Mouse (Mus musculus): ENCODE measurements around the gene Atp1b2. TPM values are rescaled to one million over a fixed set of nuclear protein-coding genes. Genes with fewer than 3 reads are reported as not detected.

The Atp1b2 gene
- total RNA-seq, 2 experiments from 2014 or later: 74.6 to 83.4 TPM

DNA sequence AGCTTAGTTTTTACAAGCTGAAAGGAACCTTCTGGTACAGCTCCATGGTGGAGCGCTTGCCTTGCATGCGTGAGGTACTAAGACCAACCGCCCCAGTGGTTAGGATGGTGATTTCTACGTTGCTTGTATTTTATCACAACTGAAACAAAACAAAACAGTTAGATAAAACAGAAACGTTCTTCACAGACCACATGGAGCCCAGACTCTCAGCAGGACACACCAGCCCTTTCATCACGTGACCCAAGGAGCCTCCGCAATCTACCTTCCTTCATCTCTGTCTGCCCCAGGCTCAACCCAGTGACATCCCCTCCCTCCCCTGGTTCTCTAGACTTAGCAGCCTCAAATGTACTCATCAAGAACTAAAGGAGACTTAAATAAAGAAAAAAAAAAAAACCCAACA, 3.7 kb upstream of the Atp1b2 start:
- no peak for DNase-seq (ENCODE audit: low spot score in 2 of 2)

DNA sequence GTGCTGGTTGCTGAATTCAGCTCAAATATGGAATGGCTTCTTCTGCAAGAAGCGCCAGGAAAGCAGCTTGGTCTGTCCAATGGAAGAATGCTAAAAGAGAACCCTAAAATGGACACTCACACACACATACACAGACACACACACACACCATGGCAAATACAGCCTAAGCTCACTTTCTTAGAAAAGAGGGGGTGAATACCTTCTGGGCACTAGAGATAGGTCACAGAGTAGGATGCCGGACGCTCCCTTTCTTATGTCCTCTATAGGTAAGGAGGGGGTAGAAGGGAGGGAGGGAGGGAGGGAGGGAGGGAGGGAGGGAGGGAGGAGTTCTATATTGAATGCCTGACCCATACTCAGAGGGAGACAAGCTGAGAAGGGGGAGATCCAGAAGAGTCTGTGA, 2.8 kb upstream of the Atp1b2 start:
- DNase-seq (ENCODE audit: low spot score in 2 of 2): no peak

DNA sequence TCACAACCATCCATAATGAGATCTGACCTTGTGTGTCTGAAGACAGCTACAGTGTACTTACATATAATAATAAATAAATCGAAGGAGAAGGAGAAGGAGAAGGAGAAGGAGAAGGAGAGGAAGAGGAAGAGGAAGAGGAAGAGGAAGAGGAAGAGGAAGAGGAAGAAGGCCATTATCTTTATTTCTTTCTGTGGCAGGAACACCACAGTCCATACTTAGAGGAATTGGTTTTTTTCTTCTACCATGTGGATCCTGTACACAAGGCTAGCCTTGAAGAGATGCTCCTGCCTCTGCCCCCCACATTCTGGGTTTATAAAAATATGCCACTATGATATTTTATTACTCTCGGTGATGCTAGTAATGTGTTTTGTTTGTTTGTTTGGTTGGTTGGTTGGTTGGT, 1.1 kb upstream of the Atp1b2 start:
- DNase-seq (ENCODE audit: low spot score in 2 of 2): no peak

DNA sequence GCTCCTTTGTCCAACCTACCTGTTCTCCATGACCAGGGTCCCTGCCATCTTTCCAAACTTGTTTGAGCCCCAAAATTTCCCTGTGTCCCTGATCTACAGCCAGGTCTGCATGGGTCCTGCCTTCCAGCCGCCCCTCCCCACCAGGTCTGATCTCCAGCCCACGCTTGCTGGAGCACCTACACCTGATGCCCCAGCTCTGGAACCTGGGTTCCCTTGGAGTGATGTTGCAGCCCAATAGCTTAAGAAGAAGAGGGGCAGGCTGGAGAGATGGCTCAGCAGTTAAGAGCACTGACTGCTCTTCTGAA, 701 bp upstream of the Atp1b2 start:
- DNase-seq (ENCODE audit: low spot score in 2 of 2): no peak

DNA sequence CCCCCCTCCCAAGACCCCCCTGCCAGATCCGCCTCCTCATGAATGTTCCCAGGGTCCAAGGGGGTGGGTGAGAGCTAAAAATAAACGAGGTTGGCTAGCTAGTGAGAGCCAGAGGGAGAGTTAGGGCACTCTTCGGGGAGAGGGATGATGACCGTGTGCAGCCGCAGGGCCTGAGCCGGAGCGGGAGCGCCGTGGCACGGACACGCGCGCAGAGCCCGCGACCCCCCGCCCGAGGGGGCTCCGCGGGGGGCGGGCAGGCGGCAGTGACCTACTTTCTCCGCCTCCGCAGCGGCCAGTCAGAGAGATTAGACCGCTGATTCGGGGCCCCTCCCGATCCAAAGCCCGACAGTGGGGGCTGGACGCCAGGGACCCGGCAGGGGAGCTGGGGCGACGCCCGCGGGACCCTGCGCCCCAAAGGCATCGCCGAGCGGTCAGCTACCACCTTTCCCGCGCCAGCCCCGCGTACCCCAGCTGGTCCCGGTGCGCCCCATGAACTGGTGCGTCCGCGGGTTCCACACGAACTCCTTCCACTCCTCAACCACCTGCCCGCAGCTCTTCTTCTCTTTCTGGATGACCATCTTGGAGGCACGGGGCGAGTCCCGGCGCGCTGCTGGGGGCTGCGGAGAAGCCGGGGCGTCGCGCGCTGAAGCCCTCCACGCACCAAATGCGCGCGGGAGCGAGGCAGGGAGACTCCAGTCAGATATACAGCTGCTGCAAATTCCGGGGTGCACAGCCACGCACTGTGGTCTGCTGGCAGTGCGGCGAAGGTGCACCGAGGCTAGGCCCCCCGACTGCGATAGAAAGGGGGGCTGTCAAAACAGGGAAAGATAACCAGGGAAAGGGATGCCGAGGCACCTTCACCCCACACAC, 712 bp downstream of the Atp1b2 start:
- DNase-seq (ENCODE audit: low spot score in 2 of 2): no peak

DNA sequence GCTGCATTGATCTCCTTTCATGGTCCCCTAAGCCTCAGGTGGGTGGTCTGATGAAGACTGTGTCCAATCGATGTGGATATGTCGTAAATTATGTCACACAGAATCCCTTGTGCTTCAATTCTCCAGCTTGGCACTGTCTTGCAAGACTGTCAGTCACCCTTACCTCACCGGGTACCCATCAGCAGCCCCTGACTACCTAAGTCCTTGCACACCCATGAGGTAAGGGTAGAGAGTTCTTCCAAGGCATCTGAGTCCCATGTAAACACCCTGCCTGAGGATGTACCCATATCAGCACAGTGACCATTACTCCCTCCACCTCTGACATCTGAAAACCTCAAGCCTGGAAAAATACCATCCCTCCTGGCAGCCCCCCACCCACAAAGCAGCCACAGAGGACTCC, 1.4 kb downstream of the Atp1b2 start:
- DNase-seq (ENCODE audit: low spot score in 2 of 2): no peak

DNA sequence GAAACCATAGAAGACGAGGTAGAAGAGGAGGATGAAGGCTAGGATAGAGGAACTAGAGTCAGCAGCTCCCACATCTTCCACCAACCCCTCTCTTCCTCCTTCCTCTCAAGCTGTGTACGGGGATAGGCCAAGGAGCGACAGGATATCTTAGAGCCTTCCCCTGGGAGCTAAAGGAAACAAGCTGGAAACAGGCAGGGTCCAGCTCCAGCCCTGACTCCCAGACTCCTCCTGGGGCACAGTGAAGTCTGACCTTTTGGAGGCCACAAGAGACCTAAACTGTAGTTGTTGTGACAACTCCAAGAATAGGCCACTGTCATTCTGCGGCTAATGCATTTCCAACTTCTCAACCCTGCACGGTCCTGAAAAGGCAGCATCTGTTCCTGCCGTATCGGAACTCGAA, 2.2 kb downstream of the Atp1b2 start:
- no peak for DNase-seq (ENCODE audit: low spot score in 2 of 2)

DNA sequence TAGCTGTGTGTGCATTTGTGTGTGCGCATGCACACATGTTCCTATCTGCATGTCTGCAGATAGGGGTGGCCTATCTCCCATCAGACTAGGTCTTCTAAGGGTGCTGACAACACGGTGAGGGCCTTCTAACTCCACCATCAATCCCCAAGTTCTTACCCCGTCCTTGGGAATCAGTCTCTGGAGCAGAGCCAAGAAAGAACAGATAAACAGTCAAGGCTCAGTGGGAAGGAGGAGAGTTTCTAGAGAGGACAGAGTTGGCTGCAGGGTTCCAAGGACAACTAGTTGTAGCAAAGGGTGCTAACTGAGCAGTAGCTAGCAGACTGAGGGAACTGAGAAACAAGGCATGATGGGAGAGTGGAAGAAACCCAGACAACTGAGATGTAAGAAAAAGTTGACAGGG, 4.0 kb downstream of the Atp1b2 start:
- DNase-seq (ENCODE audit: low spot score in 2 of 2): no peak

DNA sequence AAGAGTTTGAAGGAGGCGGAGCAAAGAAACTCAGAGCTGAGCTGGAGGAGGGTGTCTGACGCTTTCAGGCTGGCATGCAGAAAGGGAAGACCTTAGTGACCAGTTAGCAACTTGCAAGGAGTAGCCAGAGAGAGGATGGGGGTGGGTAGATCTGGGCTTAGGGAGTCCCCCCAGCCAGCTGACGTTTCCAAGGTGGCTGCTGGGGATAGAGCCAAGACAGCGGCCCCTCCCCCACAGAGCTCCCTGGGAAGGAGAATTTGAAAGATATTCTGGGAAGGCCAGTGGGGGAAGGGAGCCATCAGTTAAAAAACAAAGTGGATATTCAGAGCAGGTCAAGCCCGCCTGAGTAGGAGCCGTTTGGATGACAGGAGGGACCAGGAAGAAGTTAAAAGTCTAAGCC, 5.6 kb downstream of the Atp1b2 start:
- DNase-seq (ENCODE audit: low spot score in 2 of 2): peak in 1 of 2 experiments; percentile 39

DNA sequence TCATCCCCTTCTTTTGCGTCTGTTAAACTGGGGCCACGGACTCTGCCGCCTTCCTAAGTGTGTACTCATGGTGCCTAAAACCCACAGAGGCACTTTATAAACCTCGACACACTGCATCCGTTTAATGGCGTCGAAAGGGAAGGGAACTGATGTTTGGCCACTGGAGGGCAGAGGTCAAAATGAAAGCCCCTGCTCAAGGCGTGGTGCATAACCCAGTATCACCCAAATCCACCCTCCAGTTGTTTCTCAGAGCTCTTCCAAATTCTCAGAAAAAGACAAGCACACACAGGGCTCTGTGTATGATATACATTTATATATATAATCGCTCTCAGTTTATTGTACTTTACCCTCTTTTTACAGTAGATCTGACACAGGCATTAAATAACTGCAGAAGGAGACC, 6.3 kb downstream of the Atp1b2 start:
- DNase-seq (ENCODE audit: low spot score in 2 of 2): no peak

DNA sequence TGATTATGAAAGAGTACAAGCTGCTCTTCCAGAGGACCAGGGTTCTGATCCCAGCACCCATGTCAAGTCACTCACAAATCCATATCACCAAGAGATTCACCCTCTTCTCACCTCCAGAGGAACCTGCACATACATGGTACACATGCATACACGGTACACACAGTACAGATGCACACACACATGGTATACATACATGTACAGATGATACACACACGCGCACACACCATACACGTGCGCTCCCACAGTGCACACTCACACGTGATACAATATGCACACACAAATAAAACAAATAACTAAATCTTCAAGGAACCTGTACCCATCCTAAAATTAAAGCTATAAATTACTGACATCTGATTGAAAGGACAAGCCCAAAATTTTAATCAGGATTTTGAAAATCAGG, 10.9 kb downstream of the Atp1b2 start:
- no peak for DNase-seq (ENCODE audit: low spot score in 2 of 2)

DNA sequence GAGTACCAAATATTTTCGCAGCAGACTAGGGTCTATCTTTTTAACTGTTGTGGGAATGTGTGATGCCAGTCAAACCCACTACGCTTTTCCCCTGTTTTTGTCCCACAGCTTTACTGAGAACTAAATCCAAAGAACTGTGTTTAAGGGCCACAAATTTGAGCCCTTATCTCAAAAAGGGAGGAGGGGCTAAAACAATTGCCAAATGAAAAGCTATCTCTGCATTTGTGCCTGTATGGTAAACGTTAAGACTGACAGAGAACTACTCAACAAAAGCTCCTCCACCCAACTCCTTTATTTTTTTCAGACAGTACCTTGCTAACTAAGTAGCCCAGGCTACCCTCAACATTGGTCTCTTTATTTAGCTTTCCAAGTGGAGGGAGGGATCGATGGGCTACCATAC, 12.9 kb downstream of the Atp1b2 start:
- no peak for DNase-seq (ENCODE audit: low spot score in 2 of 2)

DNA sequence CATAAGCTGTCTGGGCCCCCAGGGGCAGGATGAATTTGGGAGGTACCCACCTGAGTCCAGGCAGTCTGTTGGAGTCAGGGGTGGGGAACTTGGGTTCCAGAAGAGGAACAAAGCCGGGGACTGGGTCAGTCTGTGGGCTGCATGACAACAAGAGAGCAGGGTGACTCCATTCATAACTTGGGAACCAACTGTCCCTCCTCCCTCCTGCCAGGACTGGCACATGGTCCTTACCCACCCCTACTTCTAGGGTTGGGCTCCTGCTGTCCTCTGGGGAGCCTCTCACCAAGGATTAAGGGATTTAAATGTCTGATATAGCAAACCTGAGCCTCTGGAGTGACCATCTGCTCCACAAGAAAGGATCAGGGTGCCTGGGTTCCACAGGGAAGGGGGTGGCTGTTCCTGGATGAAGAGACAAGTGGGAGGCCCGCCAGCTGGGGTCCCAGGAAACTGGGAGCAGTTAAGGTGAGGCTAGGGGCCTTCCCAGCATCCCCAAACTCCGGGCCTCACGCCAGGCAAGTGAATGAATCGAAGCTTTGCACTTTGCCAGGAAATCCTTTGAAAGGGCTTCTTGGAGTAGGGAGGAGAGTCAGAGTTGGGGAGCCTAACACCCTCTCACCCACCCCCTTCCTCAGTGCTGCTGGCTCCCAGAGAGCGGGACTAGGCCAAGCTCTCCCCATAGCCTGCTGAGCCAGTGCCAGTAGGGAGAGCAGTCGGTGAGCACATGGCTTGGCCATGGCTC, 13.7 kb downstream of the Atp1b2 start:
- no peak for DNase-seq (ENCODE audit: low spot score in 2 of 2)

DNA sequence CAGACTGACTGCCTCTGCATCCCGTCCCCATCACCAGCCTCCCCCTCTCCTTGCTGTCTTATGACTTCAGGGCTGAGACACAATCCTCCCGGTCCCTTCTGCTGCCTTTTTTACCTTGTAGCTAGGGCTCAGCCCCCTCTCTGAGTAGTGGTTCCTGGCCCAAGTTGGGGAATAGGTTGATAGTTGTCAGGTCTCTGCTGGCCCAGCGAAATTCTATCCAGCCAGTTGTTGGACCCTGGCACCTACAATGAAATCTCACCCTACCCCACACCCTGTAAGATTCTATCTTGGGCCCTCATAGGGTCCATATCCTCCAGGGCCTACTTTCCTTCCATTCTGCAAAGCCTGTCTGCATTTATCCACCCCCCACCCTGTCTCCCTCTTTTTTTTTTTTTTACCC, 14.3 kb downstream of the Atp1b2 start:
- no peak for DNase-seq (ENCODE audit: low spot score in 2 of 2)

DNA sequence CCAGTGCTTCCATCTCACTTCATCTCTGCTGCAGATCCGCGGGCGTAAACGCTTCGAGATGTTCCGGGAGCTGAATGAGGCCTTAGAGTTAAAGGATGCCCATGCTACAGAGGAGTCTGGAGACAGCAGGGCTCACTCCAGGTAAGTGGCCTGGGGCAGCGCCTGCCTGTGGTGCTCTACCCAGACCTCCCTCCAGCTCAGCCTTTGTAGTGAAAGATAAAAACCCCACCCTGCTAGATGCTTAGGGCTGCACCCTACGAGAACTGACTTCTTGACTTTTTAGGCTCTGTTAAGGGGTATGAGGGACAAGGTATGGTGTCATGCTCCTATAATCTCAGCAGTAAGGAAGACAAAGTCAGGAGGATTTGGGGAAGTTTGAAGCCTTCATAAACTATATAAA, 15.1 kb downstream of the Atp1b2 start:
- DNase-seq (ENCODE audit: low spot score in 2 of 2): no peak

DNA sequence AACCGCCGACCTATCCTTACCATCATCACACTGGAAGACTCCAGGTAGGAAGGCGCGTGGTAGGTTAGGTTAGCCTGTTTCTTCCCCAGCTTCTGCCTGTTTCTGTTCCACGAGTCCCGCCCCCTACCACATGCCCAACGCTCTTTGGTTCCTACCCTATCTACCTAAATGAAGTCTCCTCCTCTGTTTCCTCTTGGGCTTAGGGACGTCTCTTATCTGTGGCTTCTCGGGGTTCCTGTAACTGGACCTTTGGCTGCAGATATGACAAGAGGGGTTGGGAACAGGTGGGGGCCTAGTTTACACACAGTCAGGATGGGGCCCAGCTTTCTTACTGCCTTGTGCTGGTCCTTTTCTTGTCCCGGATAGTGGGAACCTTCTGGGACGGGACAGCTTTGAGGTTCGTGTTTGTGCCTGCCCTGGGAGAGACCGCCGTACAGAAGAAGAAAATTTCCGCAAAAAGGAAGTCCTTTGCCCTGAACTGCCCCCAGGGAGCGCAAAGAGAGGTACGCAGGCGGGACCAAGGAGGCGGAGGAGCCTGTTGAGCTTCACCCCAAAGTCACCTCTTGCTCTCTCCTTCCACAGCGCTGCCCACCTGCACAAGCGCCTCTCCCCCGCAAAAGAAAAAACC, 16.4 kb downstream of the Atp1b2 start:
- DNase-seq (ENCODE audit: low spot score in 2 of 2): no peak

DNA sequence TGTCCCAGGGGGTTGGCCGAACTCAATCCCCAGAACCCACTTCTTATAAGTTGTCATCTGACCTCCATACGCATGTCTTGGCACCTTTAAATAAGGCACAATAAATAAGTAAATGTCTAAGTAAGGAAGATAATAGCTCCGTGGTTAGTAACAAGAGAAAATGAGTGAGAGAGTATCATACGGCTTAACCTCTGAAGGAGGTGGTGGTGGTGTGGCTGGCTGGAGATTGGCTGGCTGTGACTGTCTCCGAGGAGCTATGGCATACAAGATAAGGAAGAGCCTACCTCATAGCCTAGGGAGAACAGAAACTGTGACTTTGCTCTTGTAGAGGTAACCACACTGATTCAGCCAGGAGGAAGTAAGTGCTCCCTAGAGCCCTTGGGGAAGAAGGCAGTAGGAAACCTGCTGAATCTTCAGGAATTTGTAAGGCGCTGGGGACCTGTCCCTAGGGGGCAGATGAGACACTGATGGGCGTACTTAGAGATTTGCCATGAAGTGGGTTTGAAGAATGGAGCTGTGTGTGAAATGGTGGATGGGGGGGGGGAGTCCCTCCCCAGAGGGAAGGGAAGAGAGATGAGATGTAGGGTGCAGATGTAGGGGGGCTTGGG, 19.9 kb downstream of the Atp1b2 start:
- no peak for DNase-seq (ENCODE audit: low spot score in 2 of 2)

DNA sequence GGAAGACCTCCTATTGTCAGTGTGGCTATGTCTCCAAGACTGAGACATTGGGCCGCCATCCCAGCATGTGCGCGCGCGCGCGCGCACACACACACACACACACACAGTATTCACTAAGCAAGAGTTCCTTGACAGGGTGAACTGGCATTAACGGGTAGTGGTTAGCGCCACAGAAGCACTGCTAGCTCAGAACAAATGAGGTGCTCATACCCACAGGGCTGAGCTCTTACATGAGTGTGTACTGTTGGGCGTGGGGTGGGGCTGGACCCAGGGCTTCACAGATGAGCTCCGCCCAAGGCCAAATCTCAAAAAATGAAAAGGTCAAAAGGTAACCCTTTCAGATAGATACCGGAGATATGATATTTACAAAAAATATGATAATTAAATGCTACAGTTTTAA, 20.8 kb downstream of the Atp1b2 start:
- DNase-seq (ENCODE audit: low spot score in 2 of 2): no peak

DNA sequence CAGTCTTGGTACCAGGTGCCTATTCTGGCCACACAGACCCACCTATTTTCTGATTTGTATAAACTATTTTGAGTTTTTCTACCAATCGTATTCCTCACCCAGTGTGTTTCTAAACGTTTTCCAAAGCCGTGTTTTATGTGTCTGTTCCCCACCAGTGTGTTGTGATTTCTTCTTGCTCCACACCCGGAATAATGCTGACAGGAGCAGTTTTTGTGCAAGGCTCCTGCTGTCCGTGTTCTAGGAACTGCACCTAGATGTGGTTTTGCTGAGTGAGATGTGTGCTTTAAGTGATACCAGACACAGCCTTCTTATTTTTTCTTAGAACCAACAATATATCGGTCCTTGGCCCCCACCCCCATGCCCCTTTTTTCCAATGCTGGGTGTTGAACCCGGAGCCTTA, 21.7 kb downstream of the Atp1b2 start:
- no peak for DNase-seq (ENCODE audit: low spot score in 2 of 2)

DNA sequence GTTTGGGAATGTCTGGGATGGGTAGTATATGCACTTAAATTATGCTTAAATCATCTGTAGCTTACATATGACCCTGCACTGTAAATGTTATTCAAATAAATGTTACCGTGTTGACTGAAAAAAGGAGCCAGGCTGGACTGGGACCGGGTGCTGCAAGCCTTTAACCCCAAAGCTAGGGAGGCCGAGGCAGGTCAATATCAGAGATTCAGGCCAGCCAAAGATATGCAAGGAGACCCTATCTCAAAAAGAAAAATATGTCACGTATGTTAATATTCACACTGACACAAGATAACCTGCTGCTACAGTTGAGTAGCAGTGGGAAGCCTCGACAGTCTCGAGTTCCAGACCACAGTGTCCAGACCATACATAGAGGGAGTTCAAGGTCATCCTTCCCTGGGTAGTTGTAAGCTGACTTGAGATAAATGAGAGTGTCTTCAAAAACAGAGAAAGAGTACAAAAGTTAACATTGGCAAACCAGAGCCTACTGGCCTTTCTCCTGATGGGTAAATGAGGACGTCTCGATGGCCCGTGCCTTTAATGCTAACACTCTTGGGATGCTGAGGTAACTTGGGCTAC, 23.4 kb downstream of the Atp1b2 start:
- no peak for DNase-seq (ENCODE audit: low spot score in 2 of 2)

DNA sequence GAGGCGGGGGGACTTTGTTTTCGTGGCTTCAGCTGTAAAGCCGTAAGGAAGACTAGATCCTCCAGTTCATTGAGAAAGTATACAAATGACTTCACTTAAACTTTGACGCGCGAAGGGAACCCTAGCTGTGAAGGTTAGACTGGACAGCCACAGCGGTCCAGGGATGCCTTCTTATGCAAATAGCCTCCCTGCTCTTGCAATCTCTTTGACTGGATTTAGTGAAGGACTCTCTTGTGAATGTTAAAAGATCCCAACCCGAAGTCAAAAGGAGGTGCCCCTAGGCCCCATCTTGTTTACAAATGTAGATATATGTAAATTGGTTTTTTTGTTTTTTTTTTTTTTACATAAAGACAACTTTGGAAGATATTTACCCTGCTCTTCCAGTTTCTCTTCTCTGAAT, 23.9 kb downstream of the Atp1b2 start:
- DNase-seq (ENCODE audit: low spot score in 2 of 2): no peak
